Mouse (Mus musculus) spleen, adult 2 months (tissue): Measurements from ENCODE around the gene D6Ertd527e.

ENCODE experiments used
- CTCF ChIP-seq: fragments of 200-500 bp; IDR thresholded peaks from 2 replicates; pipeline ENCODE4 v1.5.1; 2011; ENCODE audit warnings: mild to moderate bottlenecking, inconsistent platforms; ENCODE audit not compliant: insufficient read depth, insufficient read length, insufficient replicate concordance; ENCODE audit errors: extremely low read depth
- POLR2A ChIP-seq: fragments of 200-500 bp; IDR thresholded peaks from 2 replicates; pipeline ENCODE4 v1.6.1; 2011; ENCODE audit warnings: low read depth, low read length, inconsistent platforms

- no peak for TF ChIP-seq POLR2A
- TF ChIP-seq CTCF, result no peak
Measured at GRCm38 (mm10) chr6:87079457-87079856, 25.1 kb upstream of the D6Ertd527e start.
